Mouse (Mus musculus): ENCODE measurements around the gene Mrps18b.
"Not testable (repeated sequence)": the region's sequence is repeated elsewhere in the genome, so short reads cannot be mapped to it uniquely, and the experiment has no call there.

- not testable (repeated sequence) for TF ChIP-seq CTCF, POLR2A (IDR thresholded peaks at IDR 0.05; ENCODE audit: insufficient read depth, low read depth, low read length)
These were observed 36.4 kb upstream of the Mrps18b start for GRCm38 (mm10) chr17:35952559-35952958.
